Mouse (Mus musculus): ENCODE results near the gene Gm49318. TPM values are rescaled to one million over a fixed set of nuclear protein-coding genes. Genes with fewer than 3 reads are reported as not detected.
A peak's percentile ranks its signal among the peaks of the same experiment; 100 is the strongest.

Gene Gm49318
- polyA plus RNA-seq, 1 experiment from 2014 or later = not detected

- Histone ChIP-seq H3K4me1 (ENCODE audit: control insufficient read depth, insufficient read depth, low read length) (peaks cover 12% of the 10 kb centered on the region; the same call in 1 of the 2 replicates), H3K36me3 (ENCODE audit: control insufficient read depth, insufficient read depth, low read length) (no peaks in the 10 kb centered on the region), H3K27ac (ENCODE audit: low read length) (no peak within 1 kb of the TSS), H3K9me3 (ENCODE audit: control insufficient read depth, low read depth, low read length) (no peaks in the 10 kb centered on the region), H3K27me3 (ENCODE audit: control insufficient read depth, insufficient read depth, low read length) (peaks cover 44% of the 10 kb centered on the region), H3K4me2 (replicated peaks; ENCODE audit: low read depth, low read length) (peak within 1 kb of the TSS; percentile 72), H3K9ac (replicated peaks; ENCODE audit: low read depth, low read length) (peak within 1 kb of the TSS; percentile 14; the same call in 1 of the 2 replicates), H3K4me3 (ENCODE audit: low read depth, low read length) (peak within 1 kb of the TSS; percentile 45)
- ATAC-seq (ENCODE audit: insufficient number of reproducible peaks, insufficient read depth, low FRiP score, low read depth) = peak; percentile 29; the same call in 1 of the 2 replicates
- 1% methylated on average over 42 of the region's 42 CpGs for WGBS
Observed at GRCm38 (mm10) chr9:21989230-21990110, 81.6 kb downstream of the Gm49318 start, which contains the start of gene Rgl3. Gene Rgl3, minus strand, starts transcription at chr9:21989446.

GRCm38 (mm10) chr9:21988421-21989101, 82.5 kb downstream of the Gm49318 start:
- under 1% methylated on average over 32 of the region's 32 CpGs for WGBS
- peak; percentile 54 for ATAC-seq (ENCODE audit: insufficient number of reproducible peaks, insufficient read depth, low FRiP score, low read depth)
- H3K27me3 ChIP-seq (ENCODE audit: control insufficient read depth, insufficient read depth, low read length) = peaks cover 44% of the 10 kb centered on the region
- H3K9me3 ChIP-seq (ENCODE audit: control insufficient read depth, low read depth, low read length) = no peaks in the 10 kb centered on the region
- H3K36me3 ChIP-seq (ENCODE audit: control insufficient read depth, insufficient read depth, low read length) = no peaks in the 10 kb centered on the region
- peak overlapping the region; percentile 14; the same call in 1 of the 2 replicates for H3K9ac ChIP-seq (replicated peaks; ENCODE audit: low read depth, low read length)
- peak overlapping the region; percentile 45 for H3K4me3 ChIP-seq (ENCODE audit: low read depth, low read length)
- H3K4me2 ChIP-seq (replicated peaks; ENCODE audit: low read depth, low read length) = peak overlapping the region; percentile 72
- H3K27ac ChIP-seq (ENCODE audit: low read length) = no peak overlapping the region
- H3K4me1 ChIP-seq (ENCODE audit: control insufficient read depth, insufficient read depth, low read length) = peaks cover 12% of the 10 kb centered on the region; the same call in 1 of the 2 replicates

GRCm38 (mm10) chr9:21987592-21988342, 83.3 kb downstream of the Gm49318 start:
- WGBS = 8% methylated on average over 36 of the region's 36 CpGs
- no peaks in the 10 kb centered on the region for H3K36me3 ChIP-seq (ENCODE audit: control insufficient read depth, insufficient read depth, low read length)
- ATAC-seq (ENCODE audit: insufficient number of reproducible peaks, insufficient read depth, low FRiP score, low read depth) = no peak
- H3K27ac ChIP-seq (ENCODE audit: low read length) = no peak overlapping the region
- peak overlapping the region; percentile 45 for H3K4me3 ChIP-seq (ENCODE audit: low read depth, low read length)
- H3K9me3 ChIP-seq (ENCODE audit: control insufficient read depth, low read depth, low read length) = no peaks in the 10 kb centered on the region
- H3K27me3 ChIP-seq (ENCODE audit: control insufficient read depth, insufficient read depth, low read length) = peaks cover 44% of the 10 kb centered on the region
- peaks cover 12% of the 10 kb centered on the region; the same call in 1 of the 2 replicates for H3K4me1 ChIP-seq (ENCODE audit: control insufficient read depth, insufficient read depth, low read length)
- no peak overlapping the region for H3K9ac ChIP-seq (replicated peaks; ENCODE audit: low read depth, low read length)
- peak overlapping the region; percentile 72 for H3K4me2 ChIP-seq (replicated peaks; ENCODE audit: low read depth, low read length)

Small RNAs within 50 kb of the gene (microRNA-seq; reads per million reads assigned to microRNA genes)
- gene Mir7084 = not detected

Other genes with a start within 250 kb of the Gm49318 start
- gene Angptl8, start 235.7 kb downstream of the Gm49318 start, polyA plus RNA-seq (2014; fragmentation: Nextera tagmentation; extraction: Ambion mirVana) = 2.8 and 2.9 TPM in 2 replicates
- gene Dock6, start 218.6 kb downstream of the Gm49318 start, polyA plus RNA-seq (2014; fragmentation: Nextera tagmentation; extraction: Ambion mirVana) = 39.8 and 45.1 TPM in 2 replicates
- gene Rab3d, start 153.1 kb downstream of the Gm49318 start, polyA plus RNA-seq (2014; fragmentation: Nextera tagmentation; extraction: Ambion mirVana) = 41.4 and 42.7 TPM in 2 replicates
- gene Ccdc159, start 143.8 kb downstream of the Gm49318 start, polyA plus RNA-seq (2014; fragmentation: Nextera tagmentation; extraction: Ambion mirVana) = 4.9 and 6.3 TPM in 2 replicates
- gene Tmem205, start 143.7 kb downstream of the Gm49318 start, polyA plus RNA-seq (2014; fragmentation: Nextera tagmentation; extraction: Ambion mirVana) = 60.7 and 62.4 TPM in 2 replicates
- gene Plppr2, start 134.2 kb downstream of the Gm49318 start, polyA plus RNA-seq (2014; fragmentation: Nextera tagmentation; extraction: Ambion mirVana) = 8.5 and 9.9 TPM in 2 replicates
- 8.9 and 10.4 TPM in 2 replicates for gene Swsap1, start 115.5 kb downstream of the Gm49318 start, polyA plus RNA-seq (2014; fragmentation: Nextera tagmentation; extraction: Ambion mirVana)
- 6.4 and 6.7 TPM in 2 replicates for gene Epor, start 107.8 kb downstream of the Gm49318 start, polyA plus RNA-seq (2014; fragmentation: Nextera tagmentation; extraction: Ambion mirVana)
- 4.9 and 5.5 TPM in 2 replicates for gene Rgl3, start 81.8 kb downstream of the Gm49318 start, polyA plus RNA-seq (2014; fragmentation: Nextera tagmentation; extraction: Ambion mirVana)
- gene Ccdc151, start 68.6 kb downstream of the Gm49318 start, polyA plus RNA-seq (2014; fragmentation: Nextera tagmentation; extraction: Ambion mirVana) = 0.63 and 0.72 TPM in 2 replicates
- 82.8 and 91.0 TPM in 2 replicates for gene Prkcsh, start 68.5 kb downstream of the Gm49318 start, polyA plus RNA-seq (2014; fragmentation: Nextera tagmentation; extraction: Ambion mirVana)
- 5.6 and 5.7 TPM in 2 replicates for gene Elavl3, start 19.2 kb downstream of the Gm49318 start, polyA plus RNA-seq (2014; fragmentation: Nextera tagmentation; extraction: Ambion mirVana)
- 11.4 and 14.5 TPM in 2 replicates for gene Zfp653, start 117 bp upstream of the Gm49318 start, polyA plus RNA-seq (2014; fragmentation: Nextera tagmentation; extraction: Ambion mirVana)
- 35.4 and 39.0 TPM in 2 replicates for gene Ecsit, start 14.2 kb upstream of the Gm49318 start, polyA plus RNA-seq (2014; fragmentation: Nextera tagmentation; extraction: Ambion mirVana)
- gene Cnn1, start 28.0 kb upstream of the Gm49318 start, polyA plus RNA-seq (2014; fragmentation: Nextera tagmentation; extraction: Ambion mirVana) = 443 and 466 TPM in 2 replicates
- gene Elof1, start 45.9 kb upstream of the Gm49318 start, polyA plus RNA-seq (2014; fragmentation: Nextera tagmentation; extraction: Ambion mirVana) = 180 and 190 TPM in 2 replicates
- gene Acp5, start 64.5 kb upstream of the Gm49318 start, polyA plus RNA-seq (2014; fragmentation: Nextera tagmentation; extraction: Ambion mirVana) = 10.7 and 10.8 TPM in 2 replicates
- 92.9 and 94.3 TPM in 2 replicates for gene Pigyl, start 85.6 kb upstream of the Gm49318 start, polyA plus RNA-seq (2014; fragmentation: Nextera tagmentation; extraction: Ambion mirVana)
- gene Zfp872, start 116.8 kb upstream of the Gm49318 start, polyA plus RNA-seq (2014; fragmentation: Nextera tagmentation; extraction: Ambion mirVana) = 1.4 and 1.7 TPM in 2 replicates
- 37.2 and 40.7 TPM in 2 replicates for gene Zfp809, start 154.5 kb upstream of the Gm49318 start, polyA plus RNA-seq (2014; fragmentation: Nextera tagmentation; extraction: Ambion mirVana)
- gene Zfp599, start 188.6 kb upstream of the Gm49318 start, polyA plus RNA-seq (2014; fragmentation: Nextera tagmentation; extraction: Ambion mirVana) = 5.4 and 5.9 TPM in 2 replicates
- gene Zfp810, start 236.4 kb upstream of the Gm49318 start, polyA plus RNA-seq (2014; fragmentation: Nextera tagmentation; extraction: Ambion mirVana) = 21.1 and 22.7 TPM in 2 replicates

All from stomach, embryonic 14.5 days (tissue).